Mouse (Mus musculus) kidney, adult 2 months (tissue): ENCODE data around the gene Tet2. TPM values are rescaled to one million over a fixed set of nuclear protein-coding genes. Genes with fewer than 3 reads are reported as not detected.
A peak's percentile ranks its signal among the peaks of the same experiment; 100 is the strongest.
"Not testable (repeated sequence)": the region's sequence is repeated elsewhere in the genome, so short reads cannot be mapped to it uniquely, and the experiment has no call there.

Experiments
- DNase-seq: peaks from one replicate; pipeline ENCODE4 v3.0.0; 2021
- H3K27ac ChIP-seq: fragments of 200-500 bp; 2 replicates; pipeline ENCODE4 v1.5.1; 2012; ENCODE audit warnings: low read depth, low read length, control low read depth, inconsistent platforms; ENCODE audit not compliant: insufficient read depth
- H3K27me3 ChIP-seq: fragments of 200-500 bp; replicated peaks from 2 replicates; pipeline ENCODE4 v1.6.1; 2012; ENCODE audit warnings: mild to moderate bottlenecking, moderate library complexity, low read length, inconsistent platforms; ENCODE audit not compliant: control insufficient read depth, insufficient read depth
- H3K36me3 ChIP-seq: fragments of 200-500 bp; 2 replicates; pipeline ENCODE4 v1.6.1; 2012; ENCODE audit warnings: mild to moderate bottlenecking, moderate library complexity, low read length, inconsistent platforms; ENCODE audit not compliant: control insufficient read depth, insufficient read depth
- H3K4me1 ChIP-seq: fragments of 200-500 bp; 2 replicates; pipeline ENCODE4 v1.6.1; 2011; ENCODE audit warnings: low read length; ENCODE audit not compliant: control insufficient read depth, insufficient read depth
- H3K4me3 ChIP-seq: fragments of 200-500 bp; 2 replicates; pipeline ENCODE4 v1.5.1; 2011; ENCODE audit warnings: mild to moderate bottlenecking, low read depth, low read length, control low read depth; ENCODE audit not compliant: insufficient read depth
- CTCF ChIP-seq: fragments of 200-500 bp; conservative IDR thresholded peaks from 2 replicates; pipeline ENCODE4 v1.5.1; 2011; ENCODE audit warnings: low read depth, mild to moderate bottlenecking, control low read depth, low read length, moderate library complexity, mixed read lengths; ENCODE audit not compliant: insufficient read depth, insufficient read length
- POLR2A ChIP-seq: fragments of 200-500 bp; IDR thresholded peaks from one replicate; pipeline ENCODE4 v1.6.1; 2011; ENCODE audit warnings: low read depth, low read length, control low read depth
- WGBS: fragments of 180-500 bp; shearing (Covaris S2); methylation state at CpG from one replicate; pipeline ENCODE4 v1.1.7; 2018; 5-methylcytosine and 5-hydroxymethylcytosine counted together
- polyA plus RNA-seq: library from polyadenylated mRNA; depleted of rRNA; stranded (reverse); fragments of >200 nt; gene quantifications from 2 replicates; pipeline ENCODE4 v1.2.3, GENCODE M21; 2012

Tet2 gene
- polyA plus RNA-seq, 1 experiment = 15.9 TPM

- TF ChIP-seq POLR2A (no peak), CTCF (no peak)
- Histone ChIP-seq H3K4me1 (peaks cover 11% of the 10 kb centered on the region), H3K27ac (no peak overlapping the region), H3K36me3 (peaks cover 1% of the 10 kb centered on the region; the same call in 1 of the 2 replicates), H3K4me3 (no peak overlapping the region), H3K27me3 (no peaks in the 10 kb centered on the region)
- 57% methylated on average over 4 of the region's 4 CpGs for WGBS
- no peak for DNase-seq
These were observed 4.9 kb downstream of the Tet2 start for GRCm38 (mm10) chr3:133539991-133540390.

- not testable (repeated sequence) for DNase-seq, H3K27ac ChIP-seq, H3K36me3 ChIP-seq, H3K4me3 ChIP-seq, H3K27me3 ChIP-seq
- 97% methylated on average over 3 of the region's 4 CpGs for WGBS
- peaks cover 16% of the 10 kb centered on the region for H3K4me1 ChIP-seq
These were observed 6.4 kb downstream of the Tet2 start for GRCm38 (mm10) chr3:133538499-133538898.

- peaks cover 27% of the 10 kb centered on the region for H3K4me1 ChIP-seq
- no peaks in the 10 kb centered on the region for H3K27me3 ChIP-seq
- TF ChIP-seq POLR2A = no peak
- no peak for TF ChIP-seq CTCF
- DNase-seq = no peak
- no peak overlapping the region for H3K27ac ChIP-seq
- peaks cover 1% of the 10 kb centered on the region; the same call in 1 of the 2 replicates for H3K36me3 ChIP-seq
- H3K4me3 ChIP-seq = no peak overlapping the region
- 67% methylated on average over 6 of the region's 6 CpGs for WGBS
These were observed 9.3 kb downstream of the Tet2 start for GRCm38 (mm10) chr3:133535644-133536043.

- peak overlapping the region; percentile 46; the same call in 1 of the 2 replicates for H3K27ac ChIP-seq
- TF ChIP-seq CTCF (no peak), POLR2A (no peak)
- peaks cover 28% of the 10 kb centered on the region for H3K4me1 ChIP-seq
- no peaks in the 10 kb centered on the region for H3K27me3 ChIP-seq
- no peak overlapping the region for H3K4me3 ChIP-seq
- 16% methylated on average over 6 of the region's 6 CpGs for WGBS
- peaks cover 1% of the 10 kb centered on the region; the same call in 1 of the 2 replicates for H3K36me3 ChIP-seq
- DNase-seq = peak; percentile 82
These were observed 10.9 kb downstream of the Tet2 start for GRCm38 (mm10) chr3:133534066-133534465.

GRCm38 (mm10) chr3:133533272-133533995 lies 11.5 kb downstream of the Tet2 start:
- WGBS = 61% methylated on average over 11 of the region's 11 CpGs
- TF ChIP-seq POLR2A = no peak
- no peak for TF ChIP-seq CTCF
- DNase-seq = no peak

GRCm38 (mm10) chr3:133532806-133533205 lies 12.1 kb downstream of the Tet2 start:
- no peaks in the 10 kb centered on the region for H3K36me3 ChIP-seq
- WGBS = 54% methylated on average over 3 of the region's 3 CpGs
- no peaks in the 10 kb centered on the region for H3K27me3 ChIP-seq
- no peak overlapping the region for H3K4me3 ChIP-seq
- H3K27ac ChIP-seq = no peak overlapping the region
- TF ChIP-seq POLR2A = no peak
- no peak for TF ChIP-seq CTCF
- DNase-seq = no peak
- peaks cover 28% of the 10 kb centered on the region for H3K4me1 ChIP-seq

More at GRCm38 (mm10) chr3:133533272-133533995, 11.5 kb downstream of the Tet2 start:
- Histone ChIP-seq H3K4me1 (peaks cover 28% of the 10 kb centered on the region), H3K27me3 (no peaks in the 10 kb centered on the region), H3K27ac (peak overlapping the region; percentile 46; the same call in 1 of the 2 replicates), H3K36me3 (peaks cover 1% of the 10 kb centered on the region; the same call in 1 of the 2 replicates), H3K4me3 (no peak overlapping the region)

- no peak for DNase-seq
- Histone ChIP-seq H3K36me3 (no peaks in the 10 kb centered on the region), H3K4me1 (peaks cover 28% of the 10 kb centered on the region), H3K27me3 (no peaks in the 10 kb centered on the region), H3K4me3 (no peak overlapping the region), H3K27ac (peak overlapping the region; percentile 60; the same call in 1 of the 2 replicates)
- TF ChIP-seq POLR2A (no peak), CTCF (no peak)
- 41% methylated on average over 6 of the region's 6 CpGs for WGBS
These were observed 12.7 kb downstream of the Tet2 start for GRCm38 (mm10) chr3:133532252-133532651.
